Mouse (Mus musculus) adrenal gland, adult (tissue): ENCODE data around the gene Tusc2.
"Not testable (repeated sequence)": the region's sequence is repeated elsewhere in the genome, so short reads cannot be mapped to it uniquely, and the experiment has no call there.

ENCODE experiments used
- DNase-seq, 2 experiments: peaks; one replicate each; pipeline ENCODE4 v3.0.0; 2022 to 2023; ENCODE audit warnings: low spot score in 1 of 2; ENCODE audit not compliant: inconsistent age in 2 of 2

Tusc2 gene

GRCm38 (mm10) chr9:107544729-107545128 lies 18.3 kb upstream of the Tusc2 start:
- DNase-seq = peak in 1 of 2 experiments; percentile 56

- DNase-seq = no peak
Measured at GRCm38 (mm10) chr9:107545199-107545598, 17.9 kb upstream of the Tusc2 start.

GRCm38 (mm10) chr9:107545602-107546001 lies 17.5 kb upstream of the Tusc2 start:
- DNase-seq = peak; percentile 73 to 91

GRCm38 (mm10) chr9:107547026-107547425 lies 16.0 kb upstream of the Tusc2 start, which contains the start of gene Zmynd10:
TSS of gene Zmynd10 (plus strand) at chr9:107547298.
- DNase-seq = peak; percentile 94 to 97

GRCm38 (mm10) chr9:107547957-107548356 lies 15.1 kb upstream of the Tusc2 start:
- DNase-seq = no peak

GRCm38 (mm10) chr9:107548820-107549219 lies 14.2 kb upstream of the Tusc2 start:
- no peak for DNase-seq

GRCm38 (mm10) chr9:107549297-107550074 lies 13.6 kb upstream of the Tusc2 start:
- DNase-seq = peak in 1 of 2 experiments; percentile 27

- peak in 1 of 2 experiments; percentile 47 for DNase-seq
Measured at GRCm38 (mm10) chr9:107550491-107551116, 12.5 kb upstream of the Tusc2 start.

GRCm38 (mm10) chr9:107551117-107551889 lies 11.8 kb upstream of the Tusc2 start, which contains the start of gene Rassf1:
TSS of gene Rassf1 (plus strand) at chr9:107551555.
- peak; percentile 82 to 88 for DNase-seq

GRCm38 (mm10) chr9:107551890-107552355 lies 11.1 kb upstream of the Tusc2 start:
- DNase-seq = no peak

GRCm38 (mm10) chr9:107552690-107553393 lies 10.2 kb upstream of the Tusc2 start:
- DNase-seq = no peak

- peak; percentile 71 to 86 for DNase-seq
Measured at GRCm38 (mm10) chr9:107553541-107554318, 9.3 kb upstream of the Tusc2 start.

GRCm38 (mm10) chr9:107554319-107554825 lies 8.7 kb upstream of the Tusc2 start:
- peak; percentile 97 to 98 for DNase-seq

GRCm38 (mm10) chr9:107555031-107555457 lies 8.0 kb upstream of the Tusc2 start:
- DNase-seq = peak; percentile 74 to 90

GRCm38 (mm10) chr9:107555701-107556100 lies 7.4 kb upstream of the Tusc2 start:
- no peak for DNase-seq

- DNase-seq = no peak
Measured at GRCm38 (mm10) chr9:107556346-107556745, 6.7 kb upstream of the Tusc2 start.

GRCm38 (mm10) chr9:107565556-107565955 lies 2.5 kb downstream of the Tusc2 start:
- not testable (repeated sequence) for DNase-seq

GRCm38 (mm10) chr9:107566041-107566709 lies 3.1 kb downstream of the Tusc2 start:
- DNase-seq = peak; percentile 84 to 95

GRCm38 (mm10) chr9:107566855-107567254 lies 3.8 kb downstream of the Tusc2 start:
- peak; percentile 66 to 76 for DNase-seq
